Mouse (Mus musculus): ENCODE data around the gene Dmxl2. TPM values are rescaled to one million over a fixed set of nuclear protein-coding genes. Genes with fewer than 3 reads are reported as not detected.

Gene Dmxl2
- total RNA-seq, 2 experiments from 2014 or later: 214 TPM

GRCm38 (mm10) chr9:54531421-54531820, 30.0 kb upstream of the Dmxl2 start:
- no peak for DNase-seq (ENCODE audit: low spot score in 2 of 2)

DNA sequence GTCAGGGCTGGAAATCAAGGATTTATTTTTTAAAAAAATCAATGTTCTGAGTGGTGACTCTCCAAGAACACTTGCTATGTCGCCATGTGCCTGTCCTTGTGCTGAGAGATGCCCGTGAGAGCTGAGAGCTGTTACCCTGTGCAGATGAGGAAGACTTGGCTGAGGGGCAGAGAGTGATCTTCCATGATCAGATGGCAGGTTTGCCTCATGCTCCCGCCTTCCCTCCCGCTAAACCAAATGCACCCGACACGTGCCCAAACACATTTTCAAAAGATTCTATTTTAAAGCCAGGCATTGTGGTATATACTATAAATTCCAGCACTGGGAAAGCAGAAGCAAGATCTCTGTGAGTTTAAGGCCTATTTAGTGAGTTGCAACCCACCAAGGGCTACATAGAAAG, 29.4 kb upstream of the Dmxl2 start:
- no peak overlapping the region for H3K4me3 ChIP-seq
- DNase-seq (ENCODE audit: low spot score in 2 of 2): no peak
- no peak for TF ChIP-seq CTCF (conservative IDR thresholded peaks at IDR 0.05)
- no peak overlapping the region for H3K27ac ChIP-seq

More at GRCm38 (mm10) chr9:54531421-54531820, 30.0 kb upstream of the Dmxl2 start:
- no peak overlapping the region for H3K4me3 ChIP-seq
- H3K27ac ChIP-seq: no peak overlapping the region
- TF ChIP-seq CTCF (conservative IDR thresholded peaks at IDR 0.05): no peak

GRCm38 (mm10) chr9:54529950-54530349, 28.5 kb upstream of the Dmxl2 start:
- H3K4me3 ChIP-seq: no peak overlapping the region
- H3K27ac ChIP-seq: no peak overlapping the region
- no peak for TF ChIP-seq CTCF (conservative IDR thresholded peaks at IDR 0.05)
- no peak for DNase-seq (ENCODE audit: low spot score in 2 of 2)

DNA sequence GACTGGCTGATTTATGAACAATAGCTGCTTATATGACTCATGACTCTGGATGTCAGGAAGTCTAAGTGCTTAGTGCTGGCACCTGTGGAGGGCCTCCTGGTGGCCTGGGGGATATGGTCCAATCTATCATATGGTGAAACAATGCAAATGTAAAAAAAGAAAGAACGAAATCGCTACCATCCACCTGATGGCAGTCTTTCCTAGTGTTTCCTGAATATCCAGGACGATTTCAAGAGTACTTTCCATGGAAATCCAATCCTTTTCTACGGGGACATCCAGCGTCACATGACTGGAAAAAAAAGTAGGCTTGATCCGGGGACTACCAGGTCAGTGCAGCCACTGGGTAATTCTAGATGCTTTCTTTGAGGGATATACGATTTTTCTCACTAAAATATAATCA, 26.3 kb upstream of the Dmxl2 start:
- Histone ChIP-seq H3K4me3 (no peak overlapping the region), H3K27ac (no peak overlapping the region)
- TF ChIP-seq CTCF (conservative IDR thresholded peaks at IDR 0.05): peak; percentile 72
- no peak for DNase-seq (ENCODE audit: low spot score in 2 of 2)

DNA sequence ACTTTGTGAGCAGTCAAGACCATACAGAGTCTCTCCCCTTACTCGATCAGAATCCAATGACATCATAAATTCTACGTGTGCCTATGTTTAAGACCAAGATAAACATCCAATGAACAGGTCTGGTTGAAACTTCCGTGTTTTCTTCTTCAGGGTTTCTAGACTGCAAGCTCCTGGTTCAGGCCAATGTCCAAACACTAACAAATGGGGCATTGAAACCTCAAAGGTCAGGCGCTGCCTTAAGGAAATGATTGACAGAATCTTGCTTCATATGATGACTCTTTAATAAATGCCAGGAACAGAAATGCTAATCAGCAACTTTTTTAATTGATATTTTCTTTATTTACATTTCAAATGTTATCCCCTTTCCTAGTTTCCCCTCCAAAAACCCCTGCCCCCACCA, 18.9 kb upstream of the Dmxl2 start:
- Histone ChIP-seq H3K27ac (no peak overlapping the region), H3K4me3 (no peak overlapping the region)
- no peak for DNase-seq (ENCODE audit: low spot score in 2 of 2)
- TF ChIP-seq CTCF (conservative IDR thresholded peaks at IDR 0.05): no peak

GRCm38 (mm10) chr9:54518921-54519320, 17.5 kb upstream of the Dmxl2 start:
- H3K4me3 ChIP-seq: no peak overlapping the region
- no peak for TF ChIP-seq CTCF (conservative IDR thresholded peaks at IDR 0.05)
- H3K27ac ChIP-seq: peak overlapping the region; percentile 79
- peak in 1 of 2 experiments; percentile 39 for DNase-seq (ENCODE audit: low spot score in 2 of 2)

DNA sequence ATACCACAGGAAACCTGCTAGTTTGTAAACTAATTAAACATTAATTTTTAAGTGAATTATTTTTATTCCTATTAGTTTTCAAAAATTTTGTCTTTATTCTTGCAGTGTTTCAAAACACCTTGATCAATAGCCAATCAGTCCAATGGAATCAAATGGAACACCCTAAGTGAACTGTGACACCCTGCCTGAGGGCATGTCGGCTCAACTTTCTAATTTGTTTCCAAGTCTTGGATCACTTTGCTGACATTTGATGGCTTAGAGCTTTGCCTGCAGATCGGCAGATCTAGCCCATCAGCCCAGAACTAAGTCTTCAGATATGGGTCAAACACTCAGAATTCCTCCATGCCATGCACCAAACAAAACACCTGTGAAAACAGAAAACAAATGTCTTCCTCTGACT, 14.6 kb upstream of the Dmxl2 start:
- TF ChIP-seq CTCF (conservative IDR thresholded peaks at IDR 0.05): no peak

GRCm38 (mm10) chr9:54502873-54503272, 1.4 kb upstream of the Dmxl2 start:
- no peak overlapping the region for H3K27ac ChIP-seq
- DNase-seq (ENCODE audit: low spot score in 2 of 2): no peak
- no peak overlapping the region for H3K4me3 ChIP-seq
- no peak for TF ChIP-seq CTCF (conservative IDR thresholded peaks at IDR 0.05)

More for the DNA sequence above, 14.6 kb upstream of the Dmxl2 start:
- H3K27ac ChIP-seq: no peak overlapping the region
- DNase-seq (ENCODE audit: low spot score in 2 of 2): no peak
- no peak overlapping the region for H3K4me3 ChIP-seq

DNA sequence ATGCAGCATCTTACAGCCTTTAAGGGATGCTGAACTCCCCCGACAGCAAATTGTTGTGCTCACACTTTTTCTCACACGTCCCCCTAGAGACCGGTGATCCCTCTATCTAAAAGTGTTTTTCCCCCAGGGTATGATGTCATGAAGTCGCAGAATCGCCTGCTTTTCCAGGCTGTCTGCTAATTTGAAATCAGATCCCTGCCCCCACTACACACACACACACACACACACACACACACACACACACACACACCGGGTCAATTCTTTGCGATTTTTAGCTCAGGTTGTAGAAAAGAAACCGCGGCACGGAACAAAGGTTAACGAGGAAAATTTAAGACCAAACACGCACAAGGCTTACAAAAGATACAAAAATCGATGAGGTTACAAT, 677 bp upstream of the Dmxl2 start:
- TF ChIP-seq CTCF (conservative IDR thresholded peaks at IDR 0.05): no peak
- H3K4me3 ChIP-seq: peak overlapping the region; percentile 65
- no peak for DNase-seq (ENCODE audit: low spot score in 2 of 2)
- H3K27ac ChIP-seq: peak overlapping the region; percentile 78

DNA sequence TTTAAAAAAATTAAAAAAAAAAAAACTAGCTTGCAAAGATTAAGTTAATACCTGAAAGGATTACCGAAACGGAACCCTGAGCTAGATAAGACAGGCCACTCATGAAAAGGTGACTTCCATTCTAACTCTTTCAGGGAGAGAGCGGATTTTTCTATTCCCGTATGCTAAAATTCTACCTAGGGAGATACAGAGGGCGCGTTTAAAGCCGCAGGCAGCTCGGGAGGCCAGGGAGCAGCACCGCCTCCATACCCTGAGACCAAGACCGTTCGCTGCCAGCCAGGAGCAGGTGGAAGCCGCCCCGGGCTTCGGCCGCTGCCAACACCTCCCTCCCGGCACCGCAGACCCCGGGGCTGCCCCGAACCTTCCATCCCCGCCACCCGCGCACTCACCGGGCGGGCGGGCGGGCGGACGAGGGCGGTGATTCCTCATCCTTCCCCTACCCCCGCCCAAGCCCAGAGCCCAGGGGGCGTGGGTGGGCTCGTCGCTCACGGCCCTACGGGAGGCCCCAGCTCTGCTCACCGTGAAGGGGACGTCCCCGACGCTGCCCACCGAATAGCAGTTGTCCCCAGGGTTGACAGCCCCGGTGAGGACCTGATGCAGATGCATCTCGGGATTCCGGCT, 484 bp downstream of the Dmxl2 start:
- Histone ChIP-seq H3K27ac (peak overlapping the region; percentile 98), H3K4me3 (peak overlapping the region; percentile 97)
- 0 out of 2 replicates have a peak, but pooled peaks have one; percentile 3 for TF ChIP-seq CTCF (conservative IDR thresholded peaks at IDR 0.05)
- peak; percentile 29 to 31 for DNase-seq (ENCODE audit: low spot score in 2 of 2)

DNA sequence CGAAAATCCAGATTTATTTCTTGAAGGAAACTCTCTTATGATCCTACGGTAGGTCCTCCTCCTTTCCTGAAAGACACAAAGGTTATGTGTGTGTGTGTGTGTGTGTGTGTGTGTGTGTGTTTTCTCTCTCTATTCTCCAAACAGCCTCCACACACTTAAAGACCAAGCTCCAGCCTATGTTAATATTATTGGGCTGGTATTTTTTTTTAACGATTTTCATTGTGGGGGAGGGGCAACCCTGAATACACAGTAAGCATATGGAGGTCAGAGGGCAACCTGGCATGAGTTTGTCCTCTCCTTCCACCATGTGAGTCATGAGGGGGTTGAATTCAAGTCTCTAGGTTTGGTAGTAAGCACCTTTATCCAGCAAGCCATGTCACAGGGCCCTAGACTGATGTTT, 1.6 kb downstream of the Dmxl2 start:
- Histone ChIP-seq H3K4me3 (peak overlapping the region; percentile 97), H3K27ac (peak overlapping the region; percentile 98)
- no peak for TF ChIP-seq CTCF (conservative IDR thresholded peaks at IDR 0.05)
- DNase-seq (ENCODE audit: low spot score in 2 of 2): no peak

DNA sequence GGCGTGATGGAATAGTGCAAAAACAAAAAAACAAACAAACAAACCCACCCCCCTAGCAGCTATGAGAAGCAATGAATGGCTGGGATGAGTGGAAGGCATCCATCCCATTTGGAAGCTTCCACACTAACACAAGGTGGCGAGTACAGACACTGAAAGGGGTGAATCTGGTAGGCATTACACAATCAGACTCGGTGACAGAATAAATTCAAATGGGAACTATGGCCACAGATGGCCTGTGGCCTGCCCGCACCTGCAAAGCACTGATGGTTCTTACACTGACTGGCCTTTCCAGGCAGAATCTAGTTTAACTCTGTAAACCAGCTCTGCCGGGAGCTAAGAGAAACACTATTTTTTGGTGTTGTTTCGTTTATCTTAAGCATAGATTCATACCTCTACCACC, 2.1 kb downstream of the Dmxl2 start:
- H3K4me3 ChIP-seq: peak overlapping the region; percentile 97
- DNase-seq (ENCODE audit: low spot score in 2 of 2): peak in 1 of 2 experiments; percentile 26
- TF ChIP-seq CTCF (conservative IDR thresholded peaks at IDR 0.05): peak; percentile 35

DNA sequence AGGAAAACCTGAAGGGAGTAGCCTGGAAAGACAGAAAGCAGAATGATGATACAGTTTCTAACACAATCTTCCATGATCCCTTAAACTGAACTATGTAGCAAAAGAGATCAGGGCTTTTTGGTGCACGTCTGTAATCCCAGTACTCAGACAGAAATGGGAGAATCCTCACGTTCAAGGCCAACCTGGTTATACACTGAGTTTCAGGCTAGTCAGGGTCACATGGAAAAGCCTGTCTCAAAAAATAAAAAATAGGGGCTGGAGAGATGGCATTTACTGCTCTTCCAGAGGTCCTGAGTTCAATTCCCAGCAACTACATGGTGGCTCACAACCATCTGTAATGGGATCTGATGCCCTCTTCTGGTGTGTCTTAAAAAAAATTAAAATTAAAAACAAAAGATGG, 11.0 kb downstream of the Dmxl2 start:
- Histone ChIP-seq H3K4me3 (no peak overlapping the region), H3K27ac (no peak overlapping the region)
- no peak for DNase-seq (ENCODE audit: low spot score in 2 of 2)
- no peak for TF ChIP-seq CTCF (conservative IDR thresholded peaks at IDR 0.05)

More for the DNA sequence above, 2.1 kb downstream of the Dmxl2 start:
- H3K27ac ChIP-seq: peak overlapping the region; percentile 68

- no peak for TF ChIP-seq CTCF (conservative IDR thresholded peaks at IDR 0.05)
- no peak for DNase-seq (ENCODE audit: low spot score in 2 of 2)
- H3K27ac ChIP-seq: no peak overlapping the region
- H3K4me3 ChIP-seq: no peak overlapping the region
Observed at GRCm38 (mm10) chr9:54489599-54489998, 11.8 kb downstream of the Dmxl2 start.
